Mouse (Mus musculus): ENCODE measurements around the gene Hs6st3. TPM values are rescaled to one million over a fixed set of nuclear protein-coding genes. Genes with fewer than 3 reads are reported as not detected.
A peak's percentile ranks its signal among the peaks of the same experiment; 100 is the strongest.

Gene Hs6st3
- total and polyA plus RNA-seq, 2 experiments from 2014 or later: 2.4 to 23.4 TPM

- 97% methylated on average over 4 of the region's 4 CpGs for WGBS
- H3K36me3 ChIP-seq (ENCODE audit: insufficient read depth): no peaks in the 10 kb centered on the region
- no peaks in the 10 kb centered on the region for H3K27me3 ChIP-seq (ENCODE audit: insufficient read depth, low read length)
- H3K9ac ChIP-seq: no peak overlapping the region
- H3K4me3 ChIP-seq (ENCODE audit: low read depth, low read length): no peak overlapping the region
- no peak overlapping the region for H3K27ac ChIP-seq (ENCODE audit: low read depth, low read length)
- no peak for DNase-seq
- no peaks in the 10 kb centered on the region for H3K9me3 ChIP-seq (ENCODE audit: low read length)
- no peaks in the 10 kb centered on the region; the same call in 1 of the 2 replicates for H3K4me1 ChIP-seq (ENCODE audit: insufficient read depth)
- ATAC-seq: no peak
- no peak for TF ChIP-seq CTCF (IDR thresholded peaks at IDR 0.05; ENCODE audit: low read depth)
- no peak overlapping the region for H3K4me2 ChIP-seq (ENCODE audit: low read depth)
Observed at GRCm38 (mm10) chr14:119361414-119361813, 223.3 kb downstream of the Hs6st3 start.

- ATAC-seq (no peak), DNase-seq (peak; percentile 10)
- no peak overlapping the region for H3K4me3 ChIP-seq (ENCODE audit: low read depth, low read length)
- H3K27ac ChIP-seq (ENCODE audit: low read depth, low read length): no peak overlapping the region
- no peak for TF ChIP-seq CTCF (IDR thresholded peaks at IDR 0.05; ENCODE audit: low read depth)
- no peaks in the 10 kb centered on the region for H3K36me3 ChIP-seq (ENCODE audit: insufficient read depth)
- WGBS: 35% methylated on average over 3 of the region's 3 CpGs
- H3K9ac ChIP-seq: no peak overlapping the region
- H3K4me2 ChIP-seq (ENCODE audit: low read depth): no peak overlapping the region
- no peaks in the 10 kb centered on the region for H3K27me3 ChIP-seq (ENCODE audit: insufficient read depth, low read length)
- H3K9me3 ChIP-seq (ENCODE audit: low read length): no peaks in the 10 kb centered on the region
- no peaks in the 10 kb centered on the region for H3K4me1 ChIP-seq (ENCODE audit: insufficient read depth)
Observed at GRCm38 (mm10) chr14:119367866-119368425, 229.8 kb downstream of the Hs6st3 start.

GRCm38 (mm10) chr14:119369274-119369673 lies 231.1 kb downstream of the Hs6st3 start:
- Histone ChIP-seq H3K9ac (no peak overlapping the region), H3K9me3 (ENCODE audit: low read length) (no peaks in the 10 kb centered on the region), H3K27me3 (ENCODE audit: insufficient read depth, low read length) (no peaks in the 10 kb centered on the region), H3K4me2 (ENCODE audit: low read depth) (no peak overlapping the region), H3K36me3 (ENCODE audit: insufficient read depth) (no peaks in the 10 kb centered on the region), H3K4me1 (ENCODE audit: insufficient read depth) (no peaks in the 10 kb centered on the region), H3K4me3 (ENCODE audit: low read depth, low read length) (no peak overlapping the region), H3K27ac (ENCODE audit: low read depth, low read length) (no peak overlapping the region)
- ATAC-seq (no peak), DNase-seq (no peak)
- 66% methylated on average over 8 of the region's 8 CpGs for WGBS
- TF ChIP-seq CTCF (IDR thresholded peaks at IDR 0.05; ENCODE audit: low read depth): no peak

GRCm38 (mm10) chr14:119370013-119370412 lies 231.9 kb downstream of the Hs6st3 start:
- Histone ChIP-seq H3K4me3 (ENCODE audit: low read depth, low read length) (no peak overlapping the region), H3K36me3 (ENCODE audit: insufficient read depth) (no peaks in the 10 kb centered on the region), H3K27ac (ENCODE audit: low read depth, low read length) (no peak overlapping the region), H3K4me1 (ENCODE audit: insufficient read depth) (no peaks in the 10 kb centered on the region), H3K27me3 (ENCODE audit: insufficient read depth, low read length) (no peaks in the 10 kb centered on the region), H3K9ac (no peak overlapping the region), H3K9me3 (ENCODE audit: low read length) (no peaks in the 10 kb centered on the region), H3K4me2 (ENCODE audit: low read depth) (no peak overlapping the region)
- no peak for TF ChIP-seq CTCF (IDR thresholded peaks at IDR 0.05; ENCODE audit: low read depth)
- peak; percentile 62 for ATAC-seq
- WGBS: 51% methylated on average over 7 of the region's 7 CpGs
- no peak for DNase-seq

GRCm38 (mm10) chr14:119379303-119379702 lies 241.2 kb downstream of the Hs6st3 start:
- H3K9ac ChIP-seq: no peak overlapping the region
- no peaks in the 10 kb centered on the region for H3K36me3 ChIP-seq (ENCODE audit: insufficient read depth)
- no peak overlapping the region for H3K27ac ChIP-seq (ENCODE audit: low read depth, low read length)
- H3K9me3 ChIP-seq (ENCODE audit: low read length): no peaks in the 10 kb centered on the region
- TF ChIP-seq CTCF (IDR thresholded peaks at IDR 0.05; ENCODE audit: low read depth): no peak
- no peak for DNase-seq
- H3K4me1 ChIP-seq (ENCODE audit: insufficient read depth): no peaks in the 10 kb centered on the region
- no peak overlapping the region for H3K4me2 ChIP-seq (ENCODE audit: low read depth)
- WGBS: 82% methylated on average over 2 of the region's 2 CpGs
- ATAC-seq: no peak
- H3K27me3 ChIP-seq (ENCODE audit: insufficient read depth, low read length): no peaks in the 10 kb centered on the region
- no peak overlapping the region for H3K4me3 ChIP-seq (ENCODE audit: low read depth, low read length)

GRCm38 (mm10) chr14:119401618-119402017 lies 263.5 kb downstream of the Hs6st3 start:
- Histone ChIP-seq H3K4me3 (ENCODE audit: low read depth, low read length) (no peak overlapping the region), H3K27me3 (ENCODE audit: insufficient read depth, low read length) (no peaks in the 10 kb centered on the region), H3K9ac (no peak overlapping the region), H3K9me3 (ENCODE audit: low read length) (no peaks in the 10 kb centered on the region), H3K36me3 (ENCODE audit: insufficient read depth) (no peaks in the 10 kb centered on the region), H3K4me1 (ENCODE audit: insufficient read depth) (no peaks in the 10 kb centered on the region), H3K27ac (ENCODE audit: low read depth, low read length) (no peak overlapping the region), H3K4me2 (ENCODE audit: low read depth) (no peak overlapping the region)
- no peak for DNase-seq
- ATAC-seq: no peak
- no peak for TF ChIP-seq CTCF (IDR thresholded peaks at IDR 0.05; ENCODE audit: low read depth)
- 92% methylated on average over 10 of the region's 10 CpGs for WGBS

- H3K9me3 ChIP-seq (ENCODE audit: low read length): no peaks in the 10 kb centered on the region
- no peak for ATAC-seq
- no peaks in the 10 kb centered on the region for H3K27me3 ChIP-seq (ENCODE audit: insufficient read depth, low read length)
- no peaks in the 10 kb centered on the region for H3K4me1 ChIP-seq (ENCODE audit: insufficient read depth)
- TF ChIP-seq CTCF (IDR thresholded peaks at IDR 0.05; ENCODE audit: low read depth): no peak
- H3K9ac ChIP-seq: no peak overlapping the region
- H3K4me3 ChIP-seq (ENCODE audit: low read depth, low read length): no peak overlapping the region
- no peak for DNase-seq
- no peaks in the 10 kb centered on the region for H3K36me3 ChIP-seq (ENCODE audit: insufficient read depth)
- H3K4me2 ChIP-seq (ENCODE audit: low read depth): no peak overlapping the region
- WGBS: 68% methylated on average over 11 of the region's 11 CpGs
- no peak overlapping the region for H3K27ac ChIP-seq (ENCODE audit: low read depth, low read length)
Observed at GRCm38 (mm10) chr14:119409334-119410050, 271.4 kb downstream of the Hs6st3 start.
